Mouse (Mus musculus): ENCODE measurements around the gene Txlnb.

DNA sequence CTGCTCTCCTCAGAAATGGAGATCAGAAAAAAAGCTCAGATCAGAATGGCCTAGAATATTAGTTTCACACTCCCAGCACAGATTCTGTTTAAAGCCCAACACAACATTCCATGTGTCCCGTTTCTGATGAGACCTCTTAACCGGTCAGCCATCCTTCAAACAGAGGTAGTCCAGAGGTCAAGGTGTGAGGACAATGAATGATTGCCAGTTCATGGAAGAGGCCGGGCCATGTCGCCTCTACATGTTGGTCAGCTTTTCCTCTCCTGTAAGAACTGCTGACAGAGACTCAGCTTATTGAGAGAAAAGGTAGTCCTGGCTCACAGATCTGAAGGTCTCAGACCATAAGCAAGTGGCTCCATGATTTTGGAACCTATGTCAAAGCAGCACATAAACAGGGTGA is 33.2 kb downstream of the Txlnb start:
- no peak for TF ChIP-seq TAL1 (IDR thresholded peaks at IDR 0.05; ENCODE audit: low read length)
- TF ChIP-seq GATA1 (IDR thresholded peaks at IDR 0.05; ENCODE audit: low read length): no peak

Data from erythroblast, embryonic 14.5 days (primary cell).